Mouse (Mus musculus): ENCODE data around the gene Pradc1. TPM values are rescaled to one million over a fixed set of nuclear protein-coding genes. Genes with fewer than 3 reads are reported as not detected.

Gene Pradc1
- polyA plus RNA-seq, 1 experiment: 41.5 TPM

GRCm38 (mm10) chr6:85478416-85478815, 26.6 kb upstream of the Pradc1 start:
- Histone ChIP-seq H3K4me3 (ENCODE audit: control insufficient read depth, insufficient read depth, low read length) (no peak overlapping the region), H3K4me1 (replicated peaks; ENCODE audit: control insufficient read depth, insufficient read depth, low read length) (no peaks in the 10 kb centered on the region), H3K36me3 (ENCODE audit: control insufficient read depth, insufficient read depth, low read length) (no peaks in the 10 kb centered on the region), H3K27ac (ENCODE audit: control insufficient read depth, insufficient read depth, low read length) (no peak overlapping the region), H3K27me3 (ENCODE audit: control insufficient read depth, insufficient read depth, low read length) (peaks cover 2% of the 10 kb centered on the region; the same call in 1 of the 2 replicates)
- no peak for DNase-seq
- 52% methylated on average over 14 of the region's 14 CpGs for WGBS
- TF ChIP-seq CTCF (IDR thresholded peaks at IDR 0.05; ENCODE audit: borderline replicate concordance, control insufficient read depth, extremely low read depth, insufficient read depth, low read length, poor library complexity) (no peak), POLR2A (IDR thresholded peaks at IDR 0.05; ENCODE audit: control insufficient read depth, extremely low read depth, insufficient read depth, low read length, poor library complexity) (no peak)

GRCm38 (mm10) chr6:85477366-85477917, 25.7 kb upstream of the Pradc1 start:
- Histone ChIP-seq H3K36me3 (ENCODE audit: control insufficient read depth, insufficient read depth, low read length) (no peaks in the 10 kb centered on the region), H3K4me3 (ENCODE audit: control insufficient read depth, insufficient read depth, low read length) (no peak overlapping the region), H3K27ac (ENCODE audit: control insufficient read depth, insufficient read depth, low read length) (no peak overlapping the region), H3K27me3 (ENCODE audit: control insufficient read depth, insufficient read depth, low read length) (peaks cover 2% of the 10 kb centered on the region; the same call in 1 of the 2 replicates), H3K4me1 (replicated peaks; ENCODE audit: control insufficient read depth, insufficient read depth, low read length) (no peaks in the 10 kb centered on the region)
- WGBS: 44% methylated on average over 10 of the region's 10 CpGs
- DNase-seq: peak; percentile 33
- TF ChIP-seq POLR2A (IDR thresholded peaks at IDR 0.05; ENCODE audit: control insufficient read depth, extremely low read depth, insufficient read depth, low read length, poor library complexity) (no peak), CTCF (IDR thresholded peaks at IDR 0.05; ENCODE audit: borderline replicate concordance, control insufficient read depth, extremely low read depth, insufficient read depth, low read length, poor library complexity) (0 out of 2 replicates have a peak, but pooled peaks have one; percentile 39)

- TF ChIP-seq CTCF (IDR thresholded peaks at IDR 0.05; ENCODE audit: borderline replicate concordance, control insufficient read depth, extremely low read depth, insufficient read depth, low read length, poor library complexity) (no peak), POLR2A (IDR thresholded peaks at IDR 0.05; ENCODE audit: control insufficient read depth, extremely low read depth, insufficient read depth, low read length, poor library complexity) (no peak)
- 89% methylated on average over 3 of the region's 3 CpGs for WGBS
- H3K27me3 ChIP-seq (ENCODE audit: control insufficient read depth, insufficient read depth, low read length): no peaks in the 10 kb centered on the region; the same call in 1 of the 2 replicates
Measured at GRCm38 (mm10) chr6:85475581-85475980, 23.8 kb upstream of the Pradc1 start.

DNA sequence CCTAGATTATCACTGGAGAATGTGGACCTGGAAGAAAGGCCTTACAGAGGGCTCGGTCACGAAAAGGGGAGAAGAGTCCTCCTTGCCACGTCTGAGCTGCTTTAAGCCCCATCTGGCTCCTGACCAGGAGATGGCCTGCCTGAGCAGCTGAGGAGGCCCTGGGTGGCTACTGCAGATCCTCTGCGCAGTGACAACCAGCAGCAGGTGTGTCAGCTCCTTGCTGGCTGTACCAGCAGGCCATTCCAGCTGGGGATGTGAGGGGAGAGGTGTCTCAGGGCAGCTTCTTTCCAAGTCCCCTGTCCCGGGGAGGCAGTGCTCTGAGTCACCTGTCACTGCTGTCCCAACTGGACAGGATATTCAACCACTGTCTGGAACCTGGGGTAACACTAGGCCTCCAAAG, 20.8 kb upstream of the Pradc1 start:
- peaks cover 17% of the 10 kb centered on the region for H3K36me3 ChIP-seq (ENCODE audit: control insufficient read depth, insufficient read depth, low read length)
- no peak for TF ChIP-seq POLR2A (IDR thresholded peaks at IDR 0.05; ENCODE audit: control insufficient read depth, extremely low read depth, insufficient read depth, low read length, poor library complexity)
- no peak for TF ChIP-seq CTCF (IDR thresholded peaks at IDR 0.05; ENCODE audit: borderline replicate concordance, control insufficient read depth, extremely low read depth, insufficient read depth, low read length, poor library complexity)
- H3K27me3 ChIP-seq (ENCODE audit: control insufficient read depth, insufficient read depth, low read length): no peaks in the 10 kb centered on the region
- no peak overlapping the region for H3K4me3 ChIP-seq (ENCODE audit: control insufficient read depth, insufficient read depth, low read length)
- H3K4me1 ChIP-seq (replicated peaks; ENCODE audit: control insufficient read depth, insufficient read depth, low read length): no peaks in the 10 kb centered on the region
- DNase-seq: no peak
- H3K27ac ChIP-seq (ENCODE audit: control insufficient read depth, insufficient read depth, low read length): no peak overlapping the region
- 82% methylated on average over 5 of the region's 5 CpGs for WGBS

More at GRCm38 (mm10) chr6:85475581-85475980, 23.8 kb upstream of the Pradc1 start:
- H3K36me3 ChIP-seq (ENCODE audit: control insufficient read depth, insufficient read depth, low read length): no peaks in the 10 kb centered on the region
- DNase-seq: no peak
- H3K27ac ChIP-seq (ENCODE audit: control insufficient read depth, insufficient read depth, low read length): no peak overlapping the region
- no peak overlapping the region for H3K4me3 ChIP-seq (ENCODE audit: control insufficient read depth, insufficient read depth, low read length)
- H3K4me1 ChIP-seq (replicated peaks; ENCODE audit: control insufficient read depth, insufficient read depth, low read length): no peaks in the 10 kb centered on the region

- no peak overlapping the region for H3K4me3 ChIP-seq (ENCODE audit: control insufficient read depth, insufficient read depth, low read length)
- peaks cover 22% of the 10 kb centered on the region for H3K36me3 ChIP-seq (ENCODE audit: control insufficient read depth, insufficient read depth, low read length)
- 81% methylated on average over 8 of the region's 8 CpGs for WGBS
- H3K27ac ChIP-seq (ENCODE audit: control insufficient read depth, insufficient read depth, low read length): no peak overlapping the region
- DNase-seq: no peak
- no peak for TF ChIP-seq POLR2A (IDR thresholded peaks at IDR 0.05; ENCODE audit: control insufficient read depth, extremely low read depth, insufficient read depth, low read length, poor library complexity)
- TF ChIP-seq CTCF (IDR thresholded peaks at IDR 0.05; ENCODE audit: borderline replicate concordance, control insufficient read depth, extremely low read depth, insufficient read depth, low read length, poor library complexity): no peak
- no peaks in the 10 kb centered on the region for H3K27me3 ChIP-seq (ENCODE audit: control insufficient read depth, insufficient read depth, low read length)
- H3K4me1 ChIP-seq (replicated peaks; ENCODE audit: control insufficient read depth, insufficient read depth, low read length): no peaks in the 10 kb centered on the region
Measured at GRCm38 (mm10) chr6:85471962-85472361, 20.2 kb upstream of the Pradc1 start.

GRCm38 (mm10) chr6:85469660-85470430, 18.1 kb upstream of the Pradc1 start:
- 86% methylated on average over 5 of the region's 5 CpGs for WGBS
- no peak for TF ChIP-seq CTCF (IDR thresholded peaks at IDR 0.05; ENCODE audit: borderline replicate concordance, control insufficient read depth, extremely low read depth, insufficient read depth, low read length, poor library complexity)
- TF ChIP-seq POLR2A (IDR thresholded peaks at IDR 0.05; ENCODE audit: control insufficient read depth, extremely low read depth, insufficient read depth, low read length, poor library complexity): no peak
- Histone ChIP-seq H3K4me3 (ENCODE audit: control insufficient read depth, insufficient read depth, low read length) (no peak overlapping the region), H3K4me1 (replicated peaks; ENCODE audit: control insufficient read depth, insufficient read depth, low read length) (no peaks in the 10 kb centered on the region), H3K27me3 (ENCODE audit: control insufficient read depth, insufficient read depth, low read length) (no peaks in the 10 kb centered on the region), H3K27ac (ENCODE audit: control insufficient read depth, insufficient read depth, low read length) (no peak overlapping the region), H3K36me3 (ENCODE audit: control insufficient read depth, insufficient read depth, low read length) (peaks cover 44% of the 10 kb centered on the region)
- DNase-seq: no peak

Measured in thymus, adult 2 months (tissue).